Mouse (Mus musculus): ENCODE measurements around the gene Brsk1.

GRCm38 (mm10) chr7:4739544-4740275 is 49.3 kb downstream of the Brsk1 start, which contains the start of gene Kmt5c:
- TF ChIP-seq POLR2A (IDR thresholded peaks at IDR 0.05; ENCODE audit: extremely low read depth, insufficient read depth, low read length) = peak; percentile 87
- TF ChIP-seq CTCF (IDR thresholded peaks at IDR 0.05; ENCODE audit: low read depth, low read length) = 0 out of 2 replicates have a peak, but pooled peaks have one; percentile 5

Data from liver, adult 2 months (tissue).